Mouse (Mus musculus) kidney, postnatal 10 days (tissue): ENCODE measurements around the gene Bcas2.

Experiments used
- DNase-seq: peaks from one replicate; pipeline ENCODE4 v3.0.0; 2021; ENCODE audit warnings: mixed read lengths

Bcas2 gene

GRCm38 (mm10) chr3:103223752-103224151 lies 52.3 kb downstream of the Bcas2 start:
- DNase-seq = peak; percentile 20

- DNase-seq = no peak
Measured at GRCm38 (mm10) chr3:103224231-103224765, 52.8 kb downstream of the Bcas2 start.

GRCm38 (mm10) chr3:103227729-103228128 lies 56.3 kb downstream of the Bcas2 start:
- no peak for DNase-seq
